Mouse (Mus musculus) kidney, adult 2 months (tissue): ENCODE measurements at regions not wholly inside any gene's neighbourhood (a gene's known extent, or its start where the extent isn't known, plus 50 kb on each side); places are given as distances from the start of the nearest gene placed in this dataset.

ENCODE experiments used
- DNase-seq: peaks from one replicate; pipeline ENCODE4 v3.0.0; 2021
- H3K27ac ChIP-seq: fragments of 200-500 bp; 2 replicates; pipeline ENCODE4 v1.5.1; 2012; ENCODE audit warnings: low read depth, low read length, control low read depth, inconsistent platforms; ENCODE audit not compliant: insufficient read depth
- H3K27me3 ChIP-seq: fragments of 200-500 bp; replicated peaks from 2 replicates; pipeline ENCODE4 v1.6.1; 2012; ENCODE audit warnings: mild to moderate bottlenecking, moderate library complexity, low read length, inconsistent platforms; ENCODE audit not compliant: control insufficient read depth, insufficient read depth
- H3K36me3 ChIP-seq: fragments of 200-500 bp; 2 replicates; pipeline ENCODE4 v1.6.1; 2012; ENCODE audit warnings: mild to moderate bottlenecking, moderate library complexity, low read length, inconsistent platforms; ENCODE audit not compliant: control insufficient read depth, insufficient read depth
- H3K4me1 ChIP-seq: fragments of 200-500 bp; 2 replicates; pipeline ENCODE4 v1.6.1; 2011; ENCODE audit warnings: low read length; ENCODE audit not compliant: control insufficient read depth, insufficient read depth
- H3K4me3 ChIP-seq: fragments of 200-500 bp; 2 replicates; pipeline ENCODE4 v1.5.1; 2011; ENCODE audit warnings: mild to moderate bottlenecking, low read depth, low read length, control low read depth; ENCODE audit not compliant: insufficient read depth
- CTCF ChIP-seq: fragments of 200-500 bp; conservative IDR thresholded peaks from 2 replicates; pipeline ENCODE4 v1.5.1; 2011; ENCODE audit warnings: low read depth, mild to moderate bottlenecking, control low read depth, low read length, moderate library complexity, mixed read lengths; ENCODE audit not compliant: insufficient read depth, insufficient read length
- POLR2A ChIP-seq: fragments of 200-500 bp; IDR thresholded peaks from one replicate; pipeline ENCODE4 v1.6.1; 2011; ENCODE audit warnings: low read depth, low read length, control low read depth
- WGBS: fragments of 180-500 bp; shearing (Covaris S2); methylation state at CpG from one replicate; pipeline ENCODE4 v1.1.7; 2018; 5-methylcytosine and 5-hydroxymethylcytosine counted together

DNA sequence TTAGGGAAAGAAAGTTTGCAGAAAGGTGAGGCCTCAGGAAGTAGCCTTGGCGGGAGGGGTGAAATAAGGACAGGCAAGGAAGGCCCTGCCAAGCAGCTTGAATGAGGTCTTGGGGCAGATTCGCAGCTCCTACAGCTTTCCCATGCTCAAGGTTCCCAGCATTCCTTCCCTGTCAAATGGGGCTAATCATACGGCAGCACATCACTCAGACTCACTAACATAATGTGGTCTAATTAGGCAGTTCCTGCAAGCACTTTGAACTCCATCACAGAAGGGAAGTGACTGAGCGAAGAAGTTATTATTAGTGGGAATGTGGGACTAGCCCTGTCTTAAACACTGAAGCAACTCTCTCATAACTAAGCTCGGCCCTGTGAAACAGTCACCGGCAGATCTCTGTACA is 87.1 kb upstream of the Gm10260 start:
- no peak for DNase-seq
- H3K27ac ChIP-seq, result no peak overlapping the region
- WGBS, result 86% methylated on average over 6 of the region's 6 CpGs

DNA sequence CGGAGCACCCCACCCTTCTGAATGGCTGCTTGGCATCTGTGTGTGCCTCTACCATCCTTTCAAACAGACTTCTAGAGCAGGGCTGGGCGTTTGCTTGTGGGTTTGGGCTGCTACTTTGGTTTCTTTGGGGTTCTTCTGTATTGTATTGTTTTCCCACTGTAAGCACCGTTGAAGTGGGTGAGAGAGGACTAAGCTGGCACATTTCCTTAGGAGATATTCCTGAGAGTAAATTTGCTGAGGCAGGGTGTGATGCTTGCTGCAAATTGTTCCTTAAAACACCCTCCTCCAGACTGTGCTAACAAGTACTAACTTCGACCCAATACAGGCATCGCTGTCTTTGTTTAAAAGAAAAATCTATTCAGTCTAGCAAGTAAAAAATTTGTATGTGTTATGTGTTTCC is 84.7 kb upstream of the Gm10260 start:
- TF ChIP-seq CTCF, result no peak
- no peak for TF ChIP-seq POLR2A
- WGBS, result 94% methylated on average over 5 of the region's 5 CpGs
- Histone ChIP-seq H3K27ac (no peak overlapping the region), H3K4me3 (no peak overlapping the region), H3K4me1 (no peaks in the 10 kb centered on the region), H3K27me3 (no peaks in the 10 kb centered on the region), H3K36me3 (no peaks in the 10 kb centered on the region)
- no peak for DNase-seq

More for the DNA sequence above, 87.1 kb upstream of the Gm10260 start:
- no peaks in the 10 kb centered on the region for H3K36me3 ChIP-seq
- no peaks in the 10 kb centered on the region for H3K4me1 ChIP-seq
- H3K4me3 ChIP-seq, result no peak overlapping the region
- TF ChIP-seq CTCF, result no peak
- no peak for TF ChIP-seq POLR2A
- H3K27me3 ChIP-seq, result no peaks in the 10 kb centered on the region

DNA sequence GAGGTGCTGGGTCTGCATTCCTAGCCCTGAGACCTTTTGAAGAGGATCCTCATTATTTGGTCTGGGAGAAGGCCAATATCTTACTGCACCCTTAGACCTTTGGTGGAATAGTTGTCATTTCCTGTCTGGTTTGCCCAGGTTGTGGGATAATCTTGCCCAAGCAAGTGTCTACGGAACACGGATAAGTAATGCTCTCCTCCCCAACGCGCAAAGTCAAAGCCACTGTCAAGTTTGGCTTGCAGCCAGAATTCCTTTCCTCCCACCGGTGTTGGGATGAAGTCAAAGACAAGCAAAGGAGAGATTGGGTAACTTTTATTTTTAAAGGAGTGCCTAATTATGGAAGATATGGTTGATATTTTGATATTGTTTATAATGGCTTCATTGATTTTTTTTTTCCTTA is 82.4 kb upstream of the Gm10260 start:
- 34% methylated on average over 5 of the region's 5 CpGs for WGBS
- H3K36me3 ChIP-seq, result no peaks in the 10 kb centered on the region
- H3K4me1 ChIP-seq, result no peaks in the 10 kb centered on the region
- no peak overlapping the region for H3K4me3 ChIP-seq
- H3K27me3 ChIP-seq, result no peaks in the 10 kb centered on the region
- no peak for TF ChIP-seq POLR2A
- TF ChIP-seq CTCF, result no peak
- DNase-seq, result no peak
- H3K27ac ChIP-seq, result no peak overlapping the region

DNA sequence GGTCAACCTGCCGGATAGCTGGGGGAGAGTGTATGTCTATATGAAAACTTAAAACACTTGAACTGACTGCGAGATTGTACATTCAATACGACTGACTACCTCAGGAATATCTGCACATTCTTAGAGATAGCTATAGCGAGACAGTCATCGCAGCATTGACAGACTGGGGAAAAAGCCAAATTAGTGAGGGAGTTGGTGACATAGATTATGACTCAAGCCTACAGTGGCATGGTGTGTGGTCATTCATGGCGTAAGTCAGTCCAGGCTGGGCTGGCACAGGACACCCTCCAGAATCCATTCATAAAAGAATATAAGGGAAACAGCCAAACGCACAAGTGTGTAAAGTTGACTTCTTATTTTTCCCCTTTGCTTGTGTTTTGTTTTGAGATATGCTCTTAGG is 81.1 kb upstream of the Gm10260 start:
- Histone ChIP-seq H3K4me3 (no peak overlapping the region), H3K27me3 (no peaks in the 10 kb centered on the region), H3K27ac (no peak overlapping the region), H3K36me3 (no peaks in the 10 kb centered on the region), H3K4me1 (no peaks in the 10 kb centered on the region)
- 95% methylated on average over 7 of the region's 7 CpGs for WGBS
- DNase-seq, result no peak
- no peak for TF ChIP-seq CTCF
- no peak for TF ChIP-seq POLR2A

DNA sequence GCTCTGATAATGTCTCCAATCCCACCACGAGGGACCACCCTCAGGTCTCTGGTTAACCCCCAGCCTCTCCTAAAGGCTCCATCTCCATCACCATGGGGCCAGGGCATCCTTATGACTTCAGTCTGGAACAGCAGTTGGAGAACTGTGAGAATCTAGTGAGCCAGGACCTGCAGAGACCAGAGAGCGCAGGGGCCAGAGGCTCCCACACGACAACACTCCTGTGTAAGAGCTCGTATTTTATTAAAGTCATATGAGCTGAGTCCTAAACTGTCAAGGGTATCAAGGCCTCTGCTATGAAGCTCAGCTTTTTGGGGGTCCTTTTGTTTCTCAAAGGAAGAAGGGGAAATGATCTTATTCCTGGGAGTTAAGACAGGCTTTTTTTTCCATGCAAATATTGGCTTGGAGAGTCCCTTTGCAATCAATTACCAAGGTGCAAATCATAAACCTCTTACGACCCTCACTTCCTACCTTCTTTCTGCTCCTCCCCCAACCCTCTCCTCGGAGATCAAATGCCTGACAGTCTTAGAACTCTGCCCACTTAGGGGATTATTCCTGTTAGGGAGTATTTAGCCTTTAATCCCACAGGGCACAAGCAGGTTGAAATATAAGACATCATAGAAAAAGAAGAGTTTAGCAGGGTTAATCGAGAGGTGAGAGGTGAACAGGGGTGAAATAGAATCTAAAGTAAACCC is 79.3 kb upstream of the Gm10260 start:
- no peak for DNase-seq
- Histone ChIP-seq H3K36me3 (no peaks in the 10 kb centered on the region), H3K27ac (no peak overlapping the region), H3K27me3 (no peaks in the 10 kb centered on the region), H3K4me3 (no peak overlapping the region), H3K4me1 (no peaks in the 10 kb centered on the region)
- TF ChIP-seq CTCF (no peak), POLR2A (no peak)
- 59% methylated on average over 7 of the region's 7 CpGs for WGBS

DNA sequence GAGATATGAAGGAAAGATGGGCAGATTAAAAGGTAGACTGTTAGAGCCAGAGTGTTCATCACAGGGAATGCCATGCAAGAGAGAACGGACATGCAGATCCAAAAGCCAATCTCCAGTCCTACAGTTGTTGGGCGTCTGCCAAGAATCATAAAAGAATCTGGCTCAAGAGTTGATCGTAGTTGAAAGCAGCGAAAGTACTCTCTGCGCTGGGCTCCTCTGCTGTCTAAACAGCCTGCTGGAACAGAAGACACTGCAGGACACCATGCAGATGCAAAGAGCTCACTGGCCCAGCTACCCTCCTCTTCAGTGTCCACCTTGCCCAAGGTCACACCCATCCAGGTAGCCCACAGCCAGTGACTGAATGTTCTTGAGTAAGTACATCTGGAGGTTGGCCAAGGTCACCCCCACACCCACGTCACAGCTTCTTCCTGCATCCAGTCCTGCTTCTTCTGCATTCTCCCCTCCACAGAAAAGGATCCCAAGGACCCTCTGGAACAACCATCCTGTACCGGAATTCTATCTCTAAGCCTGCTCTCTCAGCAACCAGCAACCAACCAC is 77.1 kb upstream of the Gm10260 start:
- 20% methylated on average over 7 of the region's 7 CpGs for WGBS
- peak; percentile 63 for DNase-seq
- no peaks in the 10 kb centered on the region for H3K4me1 ChIP-seq
- no peak overlapping the region for H3K4me3 ChIP-seq
- TF ChIP-seq CTCF, result no peak
- no peak for TF ChIP-seq POLR2A
- no peaks in the 10 kb centered on the region for H3K27me3 ChIP-seq
- no peak overlapping the region for H3K27ac ChIP-seq
- no peaks in the 10 kb centered on the region for H3K36me3 ChIP-seq

DNA sequence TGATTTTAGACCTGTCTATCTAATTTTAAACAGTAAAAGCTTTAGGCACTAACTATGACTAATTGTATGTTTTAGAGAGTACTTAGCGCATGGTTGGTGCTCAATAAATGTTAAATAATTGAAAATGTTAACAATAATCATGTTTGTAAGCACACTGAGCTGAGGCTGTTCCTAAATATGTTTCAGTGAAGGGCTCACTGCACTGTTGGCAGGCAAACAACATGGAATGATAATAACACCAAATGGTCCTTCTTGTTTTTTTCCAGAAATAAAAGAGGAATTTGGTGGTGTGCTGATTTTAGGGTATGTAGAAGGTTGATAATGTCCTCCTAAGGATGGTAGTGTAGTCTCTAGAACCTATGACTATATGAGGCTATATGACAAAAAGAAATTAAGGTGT is 72.0 kb upstream of the Gm10260 start:
- H3K27ac ChIP-seq, result no peak overlapping the region
- TF ChIP-seq CTCF, result no peak
- TF ChIP-seq POLR2A, result no peak
- no peaks in the 10 kb centered on the region for H3K27me3 ChIP-seq
- H3K4me3 ChIP-seq, result no peak overlapping the region
- no peaks in the 10 kb centered on the region for H3K36me3 ChIP-seq
- no peak for DNase-seq
- H3K4me1 ChIP-seq, result no peaks in the 10 kb centered on the region
- WGBS, result 96% methylated on average over 1 of the region's 1 CpGs
